10 mouse cellular contexts compared by ENCODE assay signal in the genomic region with DNA sequence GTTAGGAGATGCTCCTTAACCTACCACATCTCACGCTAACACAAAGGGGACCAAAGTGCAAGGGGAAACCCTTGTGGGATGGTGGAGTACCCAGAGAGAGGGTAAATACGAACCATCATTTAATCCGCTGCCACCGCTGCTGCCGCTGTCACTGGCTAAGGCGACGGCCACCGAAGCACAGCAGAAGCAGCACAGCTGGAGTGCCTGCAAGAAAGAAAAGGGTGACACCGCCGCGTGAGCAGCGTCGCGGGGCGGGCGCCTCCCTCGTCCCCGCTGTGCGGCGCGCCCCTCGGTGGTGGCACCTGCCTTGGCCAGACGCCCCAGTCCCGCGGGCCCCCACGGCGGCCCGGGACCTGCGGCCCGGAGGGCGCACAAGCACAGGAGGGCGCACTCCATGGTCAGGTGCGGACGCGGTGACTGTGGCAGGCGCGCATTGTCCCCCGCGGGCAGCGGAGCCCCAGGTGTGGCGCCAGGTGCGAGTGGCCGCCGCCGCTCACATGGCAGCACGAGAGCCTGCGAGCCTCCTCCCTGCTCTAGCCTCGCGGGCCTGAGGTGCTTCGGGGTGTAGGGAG. TPM values are rescaled to one million over a fixed set of nuclear protein-coding genes. Genes with fewer than 3 reads are reported as not detected.
DNase-seq lines count a peak whose midpoint lies in the region; ATAC-seq lines count a peak whose summit lies in the region.
"Had no signal": no experiment of that assay in that cellular context is flagged by ENCODE, and none has a peak within 500 bp of the region (broad histone marks: within the 10 kb centered on the region; RNA-seq: fewer than 3 reads in every experiment).

No protein-coding gene starts in this region.

- intact Hi-C loops in left cerebral cortex, postnatal 4 days (cut with DNase I), result loop anchor here (10.0 kb wide), 2 partner anchors 137 to 183 kb away; no protein-coding TSS in a partner anchor

- peak overlapping the region; percentile 51 for H3K4me3 ChIP-seq in kidney, embryonic 15.5 days (replicated peaks)
- H3K4me3 ChIP-seq in embryonic facial prominence, embryonic 10.5 days, result peak overlapping the region; percentile 78
- H3K4me3 ChIP-seq in hindbrain, embryonic 10.5 days, result peak overlapping the region; percentile 74
- H3K4me3 ChIP-seq in midbrain, embryonic 15.5 days, result peak overlapping the region; percentile 64

- H3K9ac ChIP-seq in kidney, embryonic 15.5 days, result peak overlapping the region; percentile 41
- peak overlapping the region; percentile 70 for H3K9ac ChIP-seq in midbrain, embryonic 15.5 days

- ATAC-seq in kidney, embryonic 15.5 days (replicated peaks; ENCODE audit: low FRiP score), result peak; percentile 64
- peak; percentile 79 for ATAC-seq in midbrain, embryonic 15.5 days (replicated peaks)
- ATAC-seq: Patski had no signal

- no peak for DNase-seq in kidney, postnatal 36 days
- peak; percentile 40 for DNase-seq in embryonic facial prominence, embryonic 10.5 days (ENCODE audit: low spot score)
- DNase-seq in hindbrain, embryonic 10.5 days (ENCODE audit: low spot score), result peak; percentile 46
- DNase-seq in adrenal gland, adult 18-20 months (ENCODE audit: low spot score in 2 of 2), result no peak
- no peak for DNase-seq in yolk sac, embryonic 10.5 days (ENCODE audit: low spot score)
- DNase-seq in left cerebral cortex, postnatal 4 days, result no peak

- WGBS in kidney, embryonic 15.5 days, result under 1% methylated on average over 41 of the region's 50 CpGs
- under 1% methylated on average over 50 of the region's 50 CpGs for WGBS in embryonic facial prominence, embryonic 10.5 days
- under 1% methylated on average over 50 of the region's 50 CpGs for WGBS in hindbrain, embryonic 10.5 days
- under 1% methylated on average over 45 of the region's 50 CpGs for WGBS in midbrain, embryonic 15.5 days

- no peak overlapping the region for H3K27ac ChIP-seq in kidney, embryonic 15.5 days
- peak overlapping the region; percentile 81 for H3K27ac ChIP-seq in embryonic facial prominence, embryonic 10.5 days (replicated peaks)
- peak overlapping the region; percentile 82 for H3K27ac ChIP-seq in hindbrain, embryonic 10.5 days
- H3K27ac ChIP-seq in midbrain, embryonic 15.5 days, result peak overlapping the region; percentile 83

- no peaks in the 10 kb centered on the region for H3K36me3 ChIP-seq in kidney, embryonic 15.5 days
- H3K36me3 ChIP-seq in embryonic facial prominence, embryonic 10.5 days (replicated peaks), result no peaks in the 10 kb centered on the region
- no peaks in the 10 kb centered on the region for H3K36me3 ChIP-seq in hindbrain, embryonic 10.5 days
- H3K36me3 ChIP-seq in midbrain, embryonic 15.5 days (replicated peaks), result no peaks in the 10 kb centered on the region

- peaks cover 62% of the 10 kb centered on the region for H3K27me3 ChIP-seq in kidney, embryonic 15.5 days
- H3K27me3 ChIP-seq in embryonic facial prominence, embryonic 10.5 days (replicated peaks; ENCODE audit: low read depth, poor library complexity, severe bottlenecking), result peaks cover 54% of the 10 kb centered on the region
- H3K27me3 ChIP-seq in hindbrain, embryonic 10.5 days (ENCODE audit: insufficient read depth, poor library complexity, severe bottlenecking), result peaks cover 54% of the 10 kb centered on the region
- peaks cover 9% of the 10 kb centered on the region for H3K27me3 ChIP-seq in midbrain, embryonic 15.5 days (replicated peaks)
- H3K27me3 ChIP-seq: Patski had no signal

- H3K4me2 ChIP-seq in kidney, embryonic 15.5 days, result peak overlapping the region; percentile 90
- H3K4me2 ChIP-seq in midbrain, embryonic 15.5 days, result peak overlapping the region; percentile 98

- no peaks in the 10 kb centered on the region for H3K9me3 ChIP-seq in kidney, embryonic 15.5 days (replicated peaks)
- peaks cover 4% of the 10 kb centered on the region; the same call in 1 of the 2 replicates for H3K9me3 ChIP-seq in embryonic facial prominence, embryonic 10.5 days
- H3K9me3 ChIP-seq in hindbrain, embryonic 10.5 days, result no peaks in the 10 kb centered on the region; the same call in 1 of the 2 replicates
- H3K9me3 ChIP-seq in midbrain, embryonic 15.5 days, result no peaks in the 10 kb centered on the region

- H3K4me1 ChIP-seq in kidney, embryonic 15.5 days, result peaks cover 19% of the 10 kb centered on the region
- H3K4me1 ChIP-seq in embryonic facial prominence, embryonic 10.5 days, result peaks cover 30% of the 10 kb centered on the region
- H3K4me1 ChIP-seq in hindbrain, embryonic 10.5 days (replicated peaks), result peaks cover 19% of the 10 kb centered on the region
- peaks cover 28% of the 10 kb centered on the region for H3K4me1 ChIP-seq in midbrain, embryonic 15.5 days

RNA-seq across cellular contexts. Expression of a gene that starts 0.4 kb away (rescaled TPM):
- 2.7 and 3.9 TPM in 2 replicates for polyA plus RNA-seq in kidney, embryonic 15.5 days (2015; fragmentation: Nextera tagmentation; extraction: Ambion mirVana)
- 3.7 and 4.6 TPM in 2 replicates for polyA plus RNA-seq in embryonic facial prominence, embryonic 10.5 days (2016; fragmentation: Nextera tagmentation; extraction: Ambion mirVana)
- polyA plus RNA-seq in hindbrain, embryonic 10.5 days (2016; fragmentation: Nextera tagmentation; extraction: Ambion mirVana), result 0.73 and 1.0 TPM in 2 replicates
- 3.2 and 3.4 TPM in 2 replicates for polyA plus RNA-seq in midbrain, embryonic 15.5 days (2015; fragmentation: Nextera tagmentation; extraction: Ambion mirVana)
- not detected for total RNA-seq in adrenal gland, adult 18-20 months (2021)
- 10 to 100 TPM; 11.8 to 12.8 TPM for total RNA-seq in left cerebral cortex, postnatal 4 days (2021)
- total RNA-seq: megakaryocyte progenitor cell, adult 5-6 weeks had no signal
- polyA plus RNA-seq: Patski had no signal

Comparison
In these comparisons a context has a peak if more than half of its experiments do, and no peak if none do; other contexts are left out.
1. DNase-seq: peak in embryonic facial prominence, embryonic 10.5 days (single experiment) and hindbrain, embryonic 10.5 days (single experiment); none in kidney, postnatal 36 days (0 of 2), adrenal gland, adult 18-20 months (0 of 2), yolk sac, embryonic 10.5 days (single experiment) and left cerebral cortex, postnatal 4 days (single experiment).
2. Peak in every context shown above with its lines, with median percentiles within 50 percentile points of each other: H3K4me3 ChIP-seq.